Mouse (Mus musculus) bone marrow, adult 2 months (tissue): ENCODE results near the gene Rhou.

Experiments used
- CTCF ChIP-seq: fragments of 200-500 bp; IDR thresholded peaks from 2 replicates; pipeline ENCODE4 v1.5.1; 2011; ENCODE audit warnings: low read length, control low read depth; ENCODE audit not compliant: control insufficient read depth, insufficient read depth
- POLR2A ChIP-seq: fragments of 200-500 bp; IDR thresholded peaks from 2 replicates; pipeline ENCODE4 v1.6.1; 2011; ENCODE audit warnings: low read depth, mild to moderate bottlenecking, control low read depth, low read length, borderline replicate concordance; ENCODE audit not compliant: control insufficient read depth

GRCm38 (mm10) chr8:123624274-123624673 is 29.5 kb upstream of the Rhou start:
- TF ChIP-seq CTCF (no peak), POLR2A (no peak)
